Mouse (Mus musculus) erythroblast, embryonic 14.5 days (primary cell): Measurements from ENCODE around the gene Mdm4.

Source experiments
- GATA1 ChIP-seq: IDR thresholded peaks from 2 replicates; pipeline ENCODE4 v1.6.1; 2012; ENCODE audit warnings: low read length, inconsistent platforms, mixed read lengths
- TAL1 ChIP-seq: IDR thresholded peaks from 3 replicates; pipeline ENCODE4 v1.6.1; 2012; ENCODE audit warnings: low read length, inconsistent platforms, mixed read lengths

DNA sequence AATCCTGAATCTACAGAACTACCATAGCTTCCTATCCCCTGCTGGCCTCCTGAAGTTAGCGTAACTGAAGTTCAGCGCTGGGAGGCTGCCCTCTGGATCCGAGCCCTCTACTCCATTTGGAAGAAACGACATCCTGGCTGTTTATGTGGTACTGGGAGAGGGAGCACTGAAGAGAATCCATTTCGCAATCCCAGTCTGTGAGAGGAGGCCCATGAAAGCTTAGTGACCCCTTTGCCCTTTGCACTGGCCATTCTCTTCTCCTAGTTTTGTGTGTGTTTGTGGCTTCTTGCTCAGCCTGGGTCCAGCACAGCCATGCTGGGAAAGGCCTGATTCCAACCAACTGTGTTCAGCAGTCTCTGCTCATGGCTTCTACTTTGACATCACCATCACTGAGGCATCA is 73.6 kb downstream of the Mdm4 start:
- TF ChIP-seq GATA1 = no peak
- no peak for TF ChIP-seq TAL1
